8 mouse cellular contexts compared by ENCODE assay signal in genomic region chr7:16618661-16619211, GRCm38 (mm10). TPM values are rescaled to one million over a fixed set of nuclear protein-coding genes. Genes with fewer than 3 reads are reported as not detected.
DNase-seq lines count a peak whose midpoint lies in the region; ATAC-seq and TF ChIP-seq lines count a peak whose summit lies in the region.

No protein-coding gene starts in this region.

- peak; percentile 79 for TF ChIP-seq CTCF in layer of hippocampus, adult 2 months (conservative IDR thresholded peaks at IDR 0.05)
- peak; percentile 69 for TF ChIP-seq CTCF in cortical plate, adult 2 months (IDR thresholded peaks at IDR 0.05; ENCODE audit: extremely low read depth, insufficient read depth, low read length)
- TF ChIP-seq CTCF in intestine, postnatal 0 days (IDR thresholded peaks at IDR 0.05; ENCODE audit: low read depth) = peak; percentile 80

- H3K4me3 ChIP-seq in layer of hippocampus, adult 2 months = peak overlapping the region; percentile 28
- H3K4me3 ChIP-seq in cortical plate, adult 2 months (ENCODE audit: insufficient read depth, low read length) = no peak overlapping the region
- H3K4me3 ChIP-seq in intestine, postnatal 0 days (ENCODE audit: low read depth, low read length) = peak overlapping the region; percentile 19
- H3K4me3 ChIP-seq in liver, embryonic 11.5 days (ENCODE audit: low read depth, low read length) = peak overlapping the region; percentile 22

- H3K9me3 ChIP-seq in intestine, postnatal 0 days (ENCODE audit: control insufficient read depth) = no peaks in the 10 kb centered on the region
- H3K9me3 ChIP-seq in liver, embryonic 11.5 days (ENCODE audit: control insufficient read depth, low read length) = no peaks in the 10 kb centered on the region

- H3K9ac ChIP-seq in intestine, postnatal 0 days (ENCODE audit: low read depth, low read length) = peak overlapping the region; percentile 40
- no peak overlapping the region for H3K9ac ChIP-seq in liver, embryonic 11.5 days (ENCODE audit: low read depth, low read length)

- H3K27me3 ChIP-seq in intestine, postnatal 0 days (replicated peaks; ENCODE audit: control insufficient read depth, insufficient read depth, low read length) = 0 out of 2 replicates have a peak, but pooled peaks cover 4% of the 10 kb centered on the region
- H3K27me3 ChIP-seq in liver, embryonic 11.5 days (replicated peaks; ENCODE audit: control insufficient read depth, insufficient read depth, low read length) = no peaks in the 10 kb centered on the region

- H3K36me3 ChIP-seq in intestine, postnatal 0 days (ENCODE audit: control insufficient read depth, insufficient read depth) = no peaks in the 10 kb centered on the region
- no peaks in the 10 kb centered on the region for H3K36me3 ChIP-seq in liver, embryonic 11.5 days (ENCODE audit: control insufficient read depth, insufficient read depth, low read length)

- H3K27ac ChIP-seq in layer of hippocampus, adult 2 months = peak overlapping the region; percentile 37; the same call in 1 of the 2 replicates
- no peak overlapping the region for H3K27ac ChIP-seq in cortical plate, adult 2 months (ENCODE audit: insufficient read depth, low read length)
- H3K27ac ChIP-seq in intestine, postnatal 0 days (ENCODE audit: low read depth, low read length) = peak overlapping the region; percentile 41
- H3K27ac ChIP-seq in liver, embryonic 11.5 days (ENCODE audit: low read depth, low read length) = no peak overlapping the region

- no peak for TF ChIP-seq POLR2A in cortical plate, adult 2 months (IDR thresholded peaks at IDR 0.05; ENCODE audit: extremely low read depth, insufficient read depth, low read length)

- 0 out of 2 replicates have a peak, but pooled peaks have one; percentile 2 for ATAC-seq in granulocyte monocyte progenitor cell, adult 5-6 weeks (replicated peaks; ENCODE audit: poor library complexity, severe bottlenecking)
- no peak for ATAC-seq in intestine, postnatal 0 days
- no peak for ATAC-seq in liver, embryonic 11.5 days (replicated peaks; ENCODE audit: low FRiP score)

- no peaks in the 10 kb centered on the region; the same call in 1 of the 2 replicates for H3K4me1 ChIP-seq in cortical plate, adult 2 months (ENCODE audit: control insufficient read depth, insufficient read depth, low read length)
- no peaks in the 10 kb centered on the region for H3K4me1 ChIP-seq in intestine, postnatal 0 days (replicated peaks; ENCODE audit: control insufficient read depth, insufficient read depth, low read length)
- H3K4me1 ChIP-seq in liver, embryonic 11.5 days (replicated peaks; ENCODE audit: control insufficient read depth, insufficient read depth, low read length) = peaks cover 9% of the 10 kb centered on the region

- DNase-seq in layer of hippocampus, adult 2 months (ENCODE audit: low spot score in 2 of 2) = peak in 1 of 2 experiments; percentile 57
- no peak for DNase-seq in layer of hippocampus, adult 9-11 months
- DNase-seq in liver, embryonic 11.5 days (ENCODE audit: low spot score) = peak; percentile 56
- peak; percentile 68 for DNase-seq in naive thymus-derived CD4-positive, alpha-beta T cell, adult 2 months (ENCODE audit: low read depth)
- peak; percentile 81 for DNase-seq in testis, postnatal 10 days (ENCODE audit: low spot score)

- H3K4me2 ChIP-seq in intestine, postnatal 0 days (replicated peaks; ENCODE audit: low read depth) = peak overlapping the region; percentile 61
- H3K4me2 ChIP-seq in liver, embryonic 11.5 days = peak overlapping the region; percentile 60

- WGBS in intestine, postnatal 0 days = 3% methylated on average over 30 of the region's 30 CpGs
- 1% methylated on average over 30 of the region's 30 CpGs for WGBS in liver, embryonic 11.5 days

RNA-seq across cellular contexts. Expression of gene Arhgap35, which starts 3.9 kb away (rescaled TPM):
- 100 to 1,000 TPM; 124 to 128 TPM for total RNA-seq in layer of hippocampus, adult 2 months (2021)
- polyA plus RNA-seq in cortical plate, adult 2 months (2012; rRNA removed) = 56.9 and 58.3 TPM in 2 replicates
- 7.6 and 10.9 TPM in 2 replicates for total RNA-seq in granulocyte monocyte progenitor cell, adult 5-6 weeks (2014; fragmentation: Nextera tagmentation)
- 6.6 and 7.6 TPM in 2 replicates for total RNA-seq in granulocyte monocyte progenitor cell, adult 5-6 weeks (2017)
- polyA plus RNA-seq in intestine, postnatal 0 days (2015; fragmentation: Nextera tagmentation; extraction: Ambion mirVana) = 3.3 and 3.4 TPM in 2 replicates
- 9.1 and 11.5 TPM in 2 replicates for polyA plus RNA-seq in liver, embryonic 11.5 days (2014; fragmentation: Nextera tagmentation; extraction: Ambion mirVana)

RNA-seq across cellular contexts. Expression of gene Ceacam15, which starts 56.8 kb away (rescaled TPM):
- not detected for total RNA-seq in layer of hippocampus, adult 2 months (2021)
- polyA plus RNA-seq in cortical plate, adult 2 months (2012; rRNA removed) = 0.08 TPM in 1 of 2 replicates, not detected in the other
- total RNA-seq in granulocyte monocyte progenitor cell, adult 5-6 weeks (2014; fragmentation: Nextera tagmentation) = not detected in 2 replicates
- total RNA-seq in granulocyte monocyte progenitor cell, adult 5-6 weeks (2017) = not detected in 2 replicates
- polyA plus RNA-seq in intestine, postnatal 0 days (2015; fragmentation: Nextera tagmentation; extraction: Ambion mirVana) = not detected in 2 replicates
- not detected in 2 replicates for polyA plus RNA-seq in liver, embryonic 11.5 days (2014; fragmentation: Nextera tagmentation; extraction: Ambion mirVana)

Comparison
In these comparisons a context has a peak if more than half of its experiments do, and no peak if none do; other contexts are left out.
1. H3K27ac ChIP-seq: peak in layer of hippocampus, adult 2 months (single experiment) and intestine, postnatal 0 days (single experiment); none in cortical plate, adult 2 months (single experiment) and liver, embryonic 11.5 days (single experiment).
2. Peak in every context shown above with its lines, with median percentiles within 50 percentile points of each other: CTCF ChIP-seq.